Mouse (Mus musculus) kidney, adult 2 months (tissue): ENCODE data around the gene Evx2. TPM values are rescaled to one million over a fixed set of nuclear protein-coding genes. Genes with fewer than 3 reads are reported as not detected.

Source experiments
- DNase-seq: peaks from one replicate; pipeline ENCODE4 v3.0.0; 2021
- H3K27ac ChIP-seq: fragments of 200-500 bp; 2 replicates; pipeline ENCODE4 v1.5.1; 2012; ENCODE audit warnings: low read depth, low read length, control low read depth, inconsistent platforms; ENCODE audit not compliant: insufficient read depth
- H3K27me3 ChIP-seq: fragments of 200-500 bp; replicated peaks from 2 replicates; pipeline ENCODE4 v1.6.1; 2012; ENCODE audit warnings: mild to moderate bottlenecking, moderate library complexity, low read length, inconsistent platforms; ENCODE audit not compliant: control insufficient read depth, insufficient read depth
- H3K36me3 ChIP-seq: fragments of 200-500 bp; 2 replicates; pipeline ENCODE4 v1.6.1; 2012; ENCODE audit warnings: mild to moderate bottlenecking, moderate library complexity, low read length, inconsistent platforms; ENCODE audit not compliant: control insufficient read depth, insufficient read depth
- H3K4me1 ChIP-seq: fragments of 200-500 bp; 2 replicates; pipeline ENCODE4 v1.6.1; 2011; ENCODE audit warnings: low read length; ENCODE audit not compliant: control insufficient read depth, insufficient read depth
- H3K4me3 ChIP-seq: fragments of 200-500 bp; 2 replicates; pipeline ENCODE4 v1.5.1; 2011; ENCODE audit warnings: mild to moderate bottlenecking, low read depth, low read length, control low read depth; ENCODE audit not compliant: insufficient read depth
- CTCF ChIP-seq: fragments of 200-500 bp; conservative IDR thresholded peaks from 2 replicates; pipeline ENCODE4 v1.5.1; 2011; ENCODE audit warnings: low read depth, mild to moderate bottlenecking, control low read depth, low read length, moderate library complexity, mixed read lengths; ENCODE audit not compliant: insufficient read depth, insufficient read length
- POLR2A ChIP-seq: fragments of 200-500 bp; IDR thresholded peaks from one replicate; pipeline ENCODE4 v1.6.1; 2011; ENCODE audit warnings: low read depth, low read length, control low read depth
- WGBS: fragments of 180-500 bp; shearing (Covaris S2); methylation state at CpG from one replicate; pipeline ENCODE4 v1.1.7; 2018; 5-methylcytosine and 5-hydroxymethylcytosine counted together
- polyA plus RNA-seq: library from polyadenylated mRNA; depleted of rRNA; stranded (reverse); fragments of >200 nt; gene quantifications from 2 replicates; pipeline ENCODE4 v1.2.3, GENCODE M21; 2012; rRNA removed

Gene Evx2
- not detected in 2 replicates for polyA plus RNA-seq

DNA sequence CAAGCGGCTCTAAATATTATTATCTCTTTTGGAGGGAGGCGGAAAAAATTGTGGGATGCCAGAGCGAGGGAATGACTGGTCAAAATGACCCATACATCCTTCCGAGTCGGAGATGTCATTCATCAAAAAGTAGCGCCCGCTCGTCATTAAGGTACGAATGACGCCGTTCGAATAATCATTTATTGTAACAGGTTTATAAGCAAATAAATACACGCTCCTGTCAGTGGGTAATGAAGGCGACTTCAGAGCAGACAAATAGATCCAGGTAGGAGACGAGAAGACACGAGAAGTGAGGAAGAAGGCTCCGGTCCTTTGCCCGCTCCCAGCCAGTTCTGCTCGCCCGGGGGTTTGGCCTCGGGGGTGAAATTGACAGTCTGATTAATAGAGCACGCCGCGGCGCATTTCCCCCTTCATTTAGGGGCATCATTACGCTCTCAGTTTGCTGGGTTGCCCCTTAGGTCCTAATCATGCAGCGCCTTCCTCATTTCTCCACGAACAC lies at the start of gene Evx2:
Gene Evx2 (minus strand): TSS at position 51 of the 499 bp plus-strand sequence.
- WGBS: 6% methylated on average over 28 of the region's 28 CpGs

DNA sequence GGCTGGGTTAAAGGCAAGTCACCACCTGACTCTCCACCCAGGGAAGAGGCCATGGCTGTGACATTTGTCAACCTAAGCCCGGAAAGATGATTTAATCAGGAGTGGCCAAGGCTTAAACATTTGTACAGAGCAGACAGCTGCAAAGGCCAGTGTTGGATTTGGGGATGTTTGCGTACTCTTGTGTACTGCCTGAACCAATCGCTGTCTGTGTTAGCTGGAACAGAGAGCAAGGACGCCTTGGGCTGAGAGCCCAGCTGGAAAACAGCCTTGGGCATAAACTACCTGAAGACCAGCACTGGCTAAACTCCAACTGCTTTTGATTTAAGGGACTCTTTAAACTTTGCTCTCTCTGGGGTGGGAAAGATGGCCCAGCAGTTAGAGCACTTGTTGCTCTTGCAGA lies 49.3 kb upstream of the Evx2 start:
- Histone ChIP-seq H3K4me1 (peaks cover 5% of the 10 kb centered on the region; the same call in 1 of the 2 replicates), H3K27ac (peak overlapping the region; percentile 86), H3K36me3 (no peaks in the 10 kb centered on the region), H3K27me3 (no peaks in the 10 kb centered on the region), H3K4me3 (peak overlapping the region; percentile 26; the same call in 1 of the 2 replicates)
- peak; percentile 75 for DNase-seq
- TF ChIP-seq POLR2A (no peak), CTCF (no peak)
- 54% methylated on average over 4 of the region's 4 CpGs for WGBS

More for the DNA sequence above, at the start of gene Evx2:
- peaks cover 27% of the 10 kb centered on the region for H3K27me3 ChIP-seq
- no peaks in the 10 kb centered on the region for H3K4me1 ChIP-seq
- peak; percentile 22 for DNase-seq
- no peak within 1 kb of the TSS for H3K27ac ChIP-seq
- no peaks in the 10 kb centered on the region for H3K36me3 ChIP-seq
- no peak for TF ChIP-seq POLR2A
- no peak for TF ChIP-seq CTCF
- H3K4me3 ChIP-seq: no peak within 1 kb of the TSS

DNA sequence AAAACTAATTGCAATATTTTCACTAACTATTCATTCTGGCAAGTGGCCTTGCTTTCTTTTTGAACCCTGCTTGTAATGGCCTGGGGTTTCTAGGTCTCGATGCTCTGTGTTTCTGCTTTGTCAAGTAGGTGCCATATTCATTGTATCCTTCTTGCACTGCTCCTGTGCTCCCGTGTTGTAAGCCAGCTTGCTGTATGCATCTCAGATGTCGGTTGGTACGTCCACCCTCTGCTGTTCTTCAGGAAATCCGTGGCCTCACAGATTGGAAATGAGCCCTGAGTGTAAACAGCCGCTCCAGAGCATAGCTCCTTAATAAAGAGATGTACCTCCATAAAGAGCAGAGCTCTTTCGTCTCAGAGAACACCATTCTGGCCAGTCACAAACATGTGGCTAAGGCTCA lies 48.2 kb upstream of the Evx2 start:
- no peaks in the 10 kb centered on the region for H3K36me3 ChIP-seq
- no peaks in the 10 kb centered on the region for H3K27me3 ChIP-seq
- no peak for TF ChIP-seq POLR2A
- no peak for TF ChIP-seq CTCF
- H3K4me3 ChIP-seq: peak overlapping the region; percentile 37
- no peak for DNase-seq
- peaks cover 3% of the 10 kb centered on the region; the same call in 1 of the 2 replicates for H3K4me1 ChIP-seq
- H3K27ac ChIP-seq: peak overlapping the region; percentile 48
- WGBS: 48% methylated on average over 7 of the region's 7 CpGs

- peak overlapping the region; percentile 72 for H3K4me3 ChIP-seq
These were observed 47.1 kb upstream of the Evx2 start for GRCm38 (mm10) chr2:74706393-74706960.

DNA sequence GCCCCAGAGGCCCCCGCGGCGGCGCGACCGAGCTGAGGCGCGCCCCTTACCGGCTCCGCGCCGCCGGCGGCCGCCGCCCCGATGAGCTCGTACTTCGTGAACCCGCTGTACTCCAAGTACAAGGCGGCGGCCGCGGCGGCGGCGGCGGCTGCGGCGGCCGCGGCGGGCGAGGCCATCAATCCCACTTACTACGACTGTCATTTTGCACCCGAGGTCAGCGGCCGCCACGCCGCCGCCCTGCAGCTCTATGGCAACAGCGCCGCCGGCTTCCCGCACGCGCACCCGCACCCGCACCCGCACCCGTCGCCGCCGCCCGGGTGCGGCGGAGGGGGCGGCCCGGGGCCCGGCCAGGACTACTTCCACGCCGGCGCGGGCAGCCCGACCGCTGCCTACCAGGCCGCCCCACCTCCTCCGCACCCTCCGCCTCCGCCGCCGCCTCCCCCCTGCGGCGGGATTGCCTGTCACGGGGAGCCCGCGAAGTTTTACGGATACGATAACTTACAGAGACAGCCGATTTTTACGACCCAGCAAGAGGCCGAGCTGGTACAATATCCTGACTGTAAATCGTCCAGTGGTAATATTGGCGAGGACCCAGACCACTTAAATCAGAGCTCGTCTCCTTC lies 46.2 kb upstream of the Evx2 start:
- Histone ChIP-seq H3K27ac (peak overlapping the region; percentile 97), H3K36me3 (no peaks in the 10 kb centered on the region), H3K4me1 (peaks cover 3% of the 10 kb centered on the region; the same call in 1 of the 2 replicates), H3K4me3 (peak overlapping the region; percentile 72), H3K27me3 (no peaks in the 10 kb centered on the region)
- 1% methylated on average over 84 of the region's 85 CpGs for WGBS
- TF ChIP-seq POLR2A: no peak
- TF ChIP-seq CTCF: no peak
- DNase-seq: peak; percentile 81

More at GRCm38 (mm10) chr2:74706393-74706960, 47.1 kb upstream of the Evx2 start:
- peaks cover 3% of the 10 kb centered on the region; the same call in 1 of the 2 replicates for H3K4me1 ChIP-seq
- H3K27ac ChIP-seq: peak overlapping the region; percentile 97
- no peaks in the 10 kb centered on the region for H3K27me3 ChIP-seq
- DNase-seq: no peak
- H3K36me3 ChIP-seq: no peaks in the 10 kb centered on the region
- TF ChIP-seq POLR2A (no peak), CTCF (no peak)
- WGBS: 33% methylated on average over 13 of the region's 13 CpGs

GRCm38 (mm10) chr2:74704999-74705466 lies 45.7 kb upstream of the Evx2 start:
- Histone ChIP-seq H3K4me1 (peaks cover 3% of the 10 kb centered on the region; the same call in 1 of the 2 replicates), H3K27ac (peak overlapping the region; percentile 97), H3K4me3 (peak overlapping the region; percentile 72), H3K27me3 (no peaks in the 10 kb centered on the region), H3K36me3 (no peaks in the 10 kb centered on the region)
- TF ChIP-seq CTCF (no peak), POLR2A (no peak)
- peak; percentile 66 for DNase-seq
- WGBS: under 1% methylated on average over 53 of the region's 66 CpGs
